Mouse (Mus musculus) lung, postnatal 0 days (tissue): ENCODE data around the gene Sorbs1. TPM values are rescaled to one million over a fixed set of nuclear protein-coding genes. Genes with fewer than 3 reads are reported as not detected.

Source experiments
- ATAC-seq: fragments of 200-750 bp; cut with Nextera tagmentation; 2 replicates; pipeline ENCODE4 v1.8.0; 2017; ENCODE audit warnings: moderate library complexity
- DNase-seq: peaks from one replicate; pipeline ENCODE4 v3.0.0-alpha.2; 2016; ENCODE audit warnings: low spot score
- H3K27ac ChIP-seq: fragments of 300-500 bp; sonication (generic); 2 replicates; pipeline ENCODE4 v1.5.1; 2014; ENCODE audit warnings: antibody characterized with exemption, mild to moderate bottlenecking, low read length, mixed read lengths
- H3K27me3 ChIP-seq: fragments of 300-500 bp; sonication (generic); replicated peaks from 2 replicates; pipeline ENCODE4 v1.6.1; 2014; ENCODE audit warnings: low read length, mixed read lengths; ENCODE audit not compliant: insufficient read depth
- H3K36me3 ChIP-seq: fragments of 300-500 bp; sonication (generic); 2 replicates; pipeline ENCODE4 v1.6.1; 2014; ENCODE audit warnings: low read length, mixed read lengths; ENCODE audit not compliant: insufficient read depth
- H3K4me1 ChIP-seq: fragments of 300-500 bp; sonication (generic); 2 replicates; pipeline ENCODE4 v1.6.1; 2014; ENCODE audit warnings: antibody characterized with exemption, low read depth, low read length, mixed read lengths; ENCODE audit not compliant: insufficient read depth
- H3K4me2 ChIP-seq: fragments of 300-500 bp; sonication (generic); replicated peaks from 2 replicates; pipeline ENCODE4 v1.6.1; 2014; ENCODE audit warnings: low read depth, mild to moderate bottlenecking, low read length, moderate library complexity, mixed read lengths
- H3K4me3 ChIP-seq: fragments of 300-500 bp; sonication (generic); 2 replicates; pipeline ENCODE4 v1.5.1; 2014; ENCODE audit warnings: low read depth, low read length
- H3K9ac ChIP-seq: fragments of 300-500 bp; sonication (generic); replicated peaks from 2 replicates; pipeline ENCODE4 v1.6.1; 2014; ENCODE audit warnings: low read depth, mild to moderate bottlenecking
- H3K9me3 ChIP-seq: fragments of 300-500 bp; sonication (generic); 2 replicates; pipeline ENCODE4 v1.6.1; 2016; ENCODE audit warnings: low read length, mixed read lengths
- CTCF ChIP-seq: IDR thresholded peaks from 2 replicates; pipeline ENCODE4 v1.5.1; 2016; ENCODE audit warnings: antibody characterized with exemption, mild to moderate bottlenecking
- EP300 ChIP-seq: IDR thresholded peaks from 2 replicates; pipeline ENCODE4 v1.6.1; 2016; ENCODE audit warnings: antibody characterized with exemption, mild to moderate bottlenecking, control low read depth
- WGBS: fragments of 180-500 bp; shearing (Covaris S2); extraction: QIAGEN DNeasy Blood & Tissue Kit; methylation state at CpG from one replicate; pipeline ENCODE4 v1.1.7; 2014; 5-methylcytosine and 5-hydroxymethylcytosine counted together
- polyA plus RNA-seq: library from polyadenylated mRNA; unstranded; fragments of >200 nt; fragmentation: Nextera tagmentation; extraction: Ambion mirVana; gene quantifications from 2 replicates; pipeline ENCODE4 v1.2.1, GENCODE M21; 2015

Gene Sorbs1
- polyA plus RNA-seq, 1 experiment from 2014 or later = 36.4 TPM

- H3K4me3 ChIP-seq = no peak overlapping the region
- no peaks in the 10 kb centered on the region for H3K9me3 ChIP-seq
- no peak overlapping the region for H3K4me2 ChIP-seq
- no peak overlapping the region for H3K9ac ChIP-seq
- H3K27me3 ChIP-seq = no peaks in the 10 kb centered on the region
- H3K4me1 ChIP-seq = no peaks in the 10 kb centered on the region
- no peak for ATAC-seq
- no peak for DNase-seq
- no peaks in the 10 kb centered on the region for H3K36me3 ChIP-seq
- TF ChIP-seq EP300 (0 out of 2 replicates have a peak, but pooled peaks have one; percentile 48), CTCF (no peak)
- 49% methylated on average over 6 of the region's 6 CpGs for WGBS
- H3K27ac ChIP-seq = no peak overlapping the region
Observed at GRCm38 (mm10) chr19:40536526-40536925, 22.9 kb upstream of the Sorbs1 start.

GRCm38 (mm10) chr19:40532525-40532924, 18.9 kb upstream of the Sorbs1 start:
- DNase-seq = peak; percentile 17
- Histone ChIP-seq H3K36me3 (no peaks in the 10 kb centered on the region), H3K4me3 (no peak overlapping the region), H3K27me3 (no peaks in the 10 kb centered on the region), H3K27ac (no peak overlapping the region), H3K9ac (no peak overlapping the region), H3K4me1 (no peaks in the 10 kb centered on the region), H3K9me3 (no peaks in the 10 kb centered on the region), H3K4me2 (no peak overlapping the region)
- ATAC-seq = no peak
- TF ChIP-seq CTCF = no peak
- TF ChIP-seq EP300 = peak; percentile 23; the same call in 1 of the 2 replicates
- 57% methylated on average over 5 of the region's 5 CpGs for WGBS

- H3K27ac ChIP-seq = no peak overlapping the region
- no peaks in the 10 kb centered on the region for H3K4me1 ChIP-seq
- no peak for TF ChIP-seq EP300
- no peak for TF ChIP-seq CTCF
- no peak overlapping the region for H3K4me2 ChIP-seq
- H3K9me3 ChIP-seq = no peaks in the 10 kb centered on the region
- WGBS = 63% methylated on average over 2 of the region's 2 CpGs
- H3K4me3 ChIP-seq = no peak overlapping the region
- H3K9ac ChIP-seq = no peak overlapping the region
- ATAC-seq (no peak), DNase-seq (no peak)
- no peaks in the 10 kb centered on the region for H3K36me3 ChIP-seq
- no peaks in the 10 kb centered on the region for H3K27me3 ChIP-seq
Observed at GRCm38 (mm10) chr19:40530323-40530722, 16.7 kb upstream of the Sorbs1 start.

GRCm38 (mm10) chr19:40528254-40528653, 14.7 kb upstream of the Sorbs1 start:
- Histone ChIP-seq H3K27me3 (no peaks in the 10 kb centered on the region), H3K9ac (no peak overlapping the region), H3K4me2 (no peak overlapping the region), H3K27ac (no peak overlapping the region), H3K36me3 (no peaks in the 10 kb centered on the region), H3K4me3 (no peak overlapping the region), H3K9me3 (no peaks in the 10 kb centered on the region), H3K4me1 (no peaks in the 10 kb centered on the region)
- no peak for ATAC-seq
- no peak for TF ChIP-seq CTCF
- TF ChIP-seq EP300 = no peak
- no peak for DNase-seq

- WGBS = 70% methylated on average over 9 of the region's 9 CpGs
- Histone ChIP-seq H3K4me3 (no peak overlapping the region), H3K27ac (no peak overlapping the region), H3K27me3 (no peaks in the 10 kb centered on the region), H3K9ac (no peak overlapping the region), H3K36me3 (no peaks in the 10 kb centered on the region), H3K4me1 (no peaks in the 10 kb centered on the region), H3K9me3 (no peaks in the 10 kb centered on the region), H3K4me2 (no peak overlapping the region)
- TF ChIP-seq EP300 (no peak), CTCF (no peak)
- ATAC-seq (no peak), DNase-seq (no peak)
Observed at GRCm38 (mm10) chr19:40526367-40527014, 12.9 kb upstream of the Sorbs1 start.

- Histone ChIP-seq H3K27me3 (no peaks in the 10 kb centered on the region), H3K4me2 (no peak overlapping the region), H3K4me3 (no peak overlapping the region), H3K27ac (no peak overlapping the region), H3K36me3 (no peaks in the 10 kb centered on the region), H3K4me1 (no peaks in the 10 kb centered on the region), H3K9ac (no peak overlapping the region), H3K9me3 (no peaks in the 10 kb centered on the region)
- ATAC-seq = no peak
- WGBS = 70% methylated on average over 8 of the region's 8 CpGs
- no peak for DNase-seq
- TF ChIP-seq EP300 (no peak), CTCF (no peak)
Observed at GRCm38 (mm10) chr19:40523431-40524005, 9.9 kb upstream of the Sorbs1 start.
